Mouse (Mus musculus): ENCODE data around the gene Kcnc3. TPM values are rescaled to one million over a fixed set of nuclear protein-coding genes. Genes with fewer than 3 reads are reported as not detected.

The Kcnc3 gene
- 10 to 100 TPM; 31.0 to 33.0 TPM for total RNA-seq (2021)

- intact Hi-C loops (cut with DNase I): no loop called here
- peak; percentile 97 for DNase-seq
Measured at GRCm38 (mm10) chr7:44590402-44591347, at the start of gene Kcnc3. Kcnc3 (plus strand) TSS chr7:44590664.

- no peak for DNase-seq
- intact Hi-C loops (cut with DNase I): no loop called here
Measured at GRCm38 (mm10) chr7:44542555-44542954, 47.9 kb upstream of the Kcnc3 start.

- intact Hi-C loops (cut with DNase I): no loop called here
- no peak for DNase-seq
Measured at GRCm38 (mm10) chr7:44543071-44543470, 47.4 kb upstream of the Kcnc3 start.

DNA sequence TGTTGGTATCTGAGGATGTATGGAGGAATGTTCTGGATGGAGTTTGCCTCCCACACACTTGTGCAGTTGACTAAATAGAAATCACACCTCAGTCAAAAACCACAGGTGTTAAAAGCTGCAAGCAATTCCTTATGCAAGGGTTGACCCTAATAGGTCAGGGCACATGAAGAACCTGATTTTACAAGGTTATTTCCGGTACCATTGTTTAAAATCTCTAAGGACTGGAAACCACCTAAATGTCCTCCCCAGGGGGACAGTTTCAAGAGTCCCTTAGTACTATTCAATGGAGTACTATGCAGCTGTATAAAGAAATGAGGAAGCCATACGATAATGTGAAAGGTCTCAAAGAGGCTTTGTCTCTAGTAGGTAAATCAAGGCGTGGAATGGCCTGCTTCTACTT lies 44.2 kb upstream of the Kcnc3 start:
- intact Hi-C loops (cut with DNase I): no loop called here
- no peak for DNase-seq

DNA sequence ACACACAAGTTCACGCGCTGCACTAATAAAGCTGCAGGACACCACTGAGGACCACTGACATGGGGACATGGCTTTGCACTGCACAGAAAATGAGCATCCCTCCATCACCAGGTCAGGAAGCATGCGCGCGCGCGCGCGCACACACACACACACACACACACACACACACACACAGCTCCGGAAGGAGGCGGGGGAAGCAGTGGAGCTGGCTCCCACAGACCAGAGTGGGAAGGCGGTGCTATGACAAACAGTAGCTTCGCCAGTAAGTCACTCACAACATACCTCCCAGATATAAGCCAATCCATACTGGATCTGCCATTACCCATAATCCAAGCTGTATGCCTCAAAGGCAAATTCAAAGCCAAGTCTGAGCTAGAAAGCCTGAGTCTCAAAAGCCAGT lies 43.4 kb upstream of the Kcnc3 start:
- no peak for DNase-seq
- intact Hi-C loops (cut with DNase I): no loop called here

DNA sequence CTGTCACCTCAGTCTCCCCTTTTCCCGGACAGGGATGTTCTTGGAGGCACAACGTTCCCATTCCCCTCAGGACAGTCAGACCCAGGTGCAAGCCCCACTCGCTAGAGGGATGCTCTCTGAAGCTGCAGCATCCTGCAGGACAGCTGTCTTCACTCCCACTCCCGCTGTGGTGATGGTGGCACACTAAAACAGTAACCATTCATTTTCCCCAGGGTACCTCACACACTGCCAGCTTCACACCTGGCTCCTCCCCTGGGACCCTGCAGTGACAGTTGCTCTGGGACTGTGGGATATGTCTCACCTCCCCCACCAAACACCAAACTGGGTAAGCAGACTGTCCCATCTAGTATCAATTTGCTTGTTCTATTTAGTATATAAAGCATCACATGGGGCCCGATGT lies 42.7 kb upstream of the Kcnc3 start:
- intact Hi-C loops (cut with DNase I): no loop called here
- DNase-seq: peak; percentile 51

DNA sequence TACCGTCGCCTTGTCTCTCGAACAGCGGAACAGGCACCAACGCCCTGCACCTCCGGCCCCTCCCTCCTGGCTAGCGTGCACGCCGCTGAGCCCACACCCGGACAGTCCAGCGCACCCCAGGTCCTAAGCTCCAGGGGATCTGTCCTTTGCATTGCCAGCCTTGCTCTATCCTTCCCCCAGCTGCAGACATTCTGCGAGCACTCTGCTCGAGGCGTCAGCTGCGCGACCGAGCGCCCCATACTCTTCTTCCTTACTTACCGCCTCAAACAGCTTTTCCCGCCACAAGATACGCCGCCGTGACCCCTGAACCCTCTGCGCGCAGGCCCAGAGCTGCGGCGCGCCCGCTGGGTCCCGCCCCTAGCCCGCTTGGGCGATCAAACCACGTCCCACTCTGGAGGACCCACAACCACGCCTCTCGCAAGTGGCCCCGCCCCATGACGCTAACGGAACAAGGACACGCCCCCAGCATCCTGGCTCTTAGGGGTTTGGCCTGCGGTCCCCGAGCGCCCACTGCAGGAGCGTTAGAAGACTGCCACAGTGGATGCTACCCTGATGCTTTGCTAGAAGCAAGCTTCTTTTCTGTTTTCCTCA lies 41.9 kb upstream of the Kcnc3 start, which contains the start of gene Pold1:
Pold1 (minus strand) TSS at position 353 of the 591 bp plus-strand sequence.
- peak; percentile 100 for DNase-seq
- intact Hi-C loops (cut with DNase I): no loop called here

- intact Hi-C loops (cut with DNase I): no loop called here
Measured at GRCm38 (mm10) chr7:44549621-44550408, 40.6 kb upstream of the Kcnc3 start.

DNA sequence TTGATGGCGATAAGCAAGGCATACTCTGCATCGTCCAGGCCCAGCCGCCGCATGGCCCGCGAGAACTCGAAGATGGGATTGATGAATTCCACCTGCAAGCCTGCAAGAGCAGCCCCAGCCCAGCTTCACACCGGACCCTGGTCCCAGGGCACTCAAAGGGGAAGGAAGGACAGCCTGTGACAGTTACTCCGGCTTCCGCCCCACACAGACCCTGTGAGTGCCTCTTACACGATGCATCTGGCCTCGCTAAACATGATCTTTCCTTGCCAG lies 40.1 kb upstream of the Kcnc3 start:
- intact Hi-C loops (cut with DNase I): no loop called here
- DNase-seq: no peak

More at GRCm38 (mm10) chr7:44549621-44550408, 40.6 kb upstream of the Kcnc3 start:
- no peak for DNase-seq

- intact Hi-C loops (cut with DNase I): no loop called here
- no peak for DNase-seq
Measured at GRCm38 (mm10) chr7:44551301-44551700, 39.2 kb upstream of the Kcnc3 start.

- intact Hi-C loops (cut with DNase I): no loop called here
- no peak for DNase-seq
Measured at GRCm38 (mm10) chr7:44551731-44552130, 38.7 kb upstream of the Kcnc3 start.

GRCm38 (mm10) chr7:44552141-44552908 lies 38.1 kb upstream of the Kcnc3 start:
- no peak for DNase-seq
- intact Hi-C loops (cut with DNase I): no loop called here

GRCm38 (mm10) chr7:44553196-44553764 lies 37.2 kb upstream of the Kcnc3 start:
- intact Hi-C loops (cut with DNase I): no loop called here

DNA sequence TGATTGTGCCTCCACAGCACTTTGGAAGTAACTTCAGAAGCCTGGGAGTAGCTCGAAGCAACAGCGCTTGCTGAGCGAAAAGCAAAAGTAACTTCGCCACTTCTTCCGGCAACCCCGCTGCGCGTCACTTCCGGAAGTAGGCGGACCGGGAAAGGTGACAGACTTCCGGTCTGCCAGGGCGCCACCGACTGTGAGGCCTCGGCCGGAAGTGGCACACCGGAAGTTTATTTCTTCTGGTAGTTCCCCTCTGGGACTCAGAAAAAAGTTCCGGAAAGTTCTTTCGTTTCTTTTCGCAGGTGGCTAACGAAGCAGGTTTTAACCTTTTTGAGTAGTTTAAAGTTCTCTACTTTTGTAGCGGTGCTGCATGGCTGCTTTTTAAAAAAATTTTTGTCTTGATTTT lies 36.6 kb upstream of the Kcnc3 start, which contains the start of gene Nr1h2:
Nr1h2 (minus strand) TSS at position 126 of the 400 bp plus-strand sequence.
- peak; percentile 97 for DNase-seq
- intact Hi-C loops (cut with DNase I): no loop called here

More at GRCm38 (mm10) chr7:44553196-44553764, 37.2 kb upstream of the Kcnc3 start:
- DNase-seq: peak; percentile 94

DNA sequence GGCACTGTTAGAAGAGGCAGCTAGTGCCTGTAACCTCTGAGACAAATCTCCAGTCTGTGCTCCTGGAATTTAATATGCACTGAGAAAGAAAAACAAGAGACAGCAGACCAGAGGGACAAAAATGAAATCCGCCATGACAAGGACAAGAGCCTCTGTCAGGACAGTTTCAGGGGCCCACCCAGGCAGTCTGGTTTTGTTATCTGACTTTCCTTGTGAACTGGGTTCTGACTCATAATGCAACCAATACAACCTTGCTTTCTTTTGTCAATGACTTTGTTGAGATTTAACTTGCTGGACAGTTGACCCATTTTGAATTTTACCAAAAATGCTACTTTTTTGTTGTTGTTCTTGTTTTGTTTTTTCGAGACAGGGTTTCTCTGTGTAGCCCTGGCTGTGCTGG lies 32.8 kb upstream of the Kcnc3 start:
- intact Hi-C loops (cut with DNase I): no loop called here
- DNase-seq: no peak

DNA sequence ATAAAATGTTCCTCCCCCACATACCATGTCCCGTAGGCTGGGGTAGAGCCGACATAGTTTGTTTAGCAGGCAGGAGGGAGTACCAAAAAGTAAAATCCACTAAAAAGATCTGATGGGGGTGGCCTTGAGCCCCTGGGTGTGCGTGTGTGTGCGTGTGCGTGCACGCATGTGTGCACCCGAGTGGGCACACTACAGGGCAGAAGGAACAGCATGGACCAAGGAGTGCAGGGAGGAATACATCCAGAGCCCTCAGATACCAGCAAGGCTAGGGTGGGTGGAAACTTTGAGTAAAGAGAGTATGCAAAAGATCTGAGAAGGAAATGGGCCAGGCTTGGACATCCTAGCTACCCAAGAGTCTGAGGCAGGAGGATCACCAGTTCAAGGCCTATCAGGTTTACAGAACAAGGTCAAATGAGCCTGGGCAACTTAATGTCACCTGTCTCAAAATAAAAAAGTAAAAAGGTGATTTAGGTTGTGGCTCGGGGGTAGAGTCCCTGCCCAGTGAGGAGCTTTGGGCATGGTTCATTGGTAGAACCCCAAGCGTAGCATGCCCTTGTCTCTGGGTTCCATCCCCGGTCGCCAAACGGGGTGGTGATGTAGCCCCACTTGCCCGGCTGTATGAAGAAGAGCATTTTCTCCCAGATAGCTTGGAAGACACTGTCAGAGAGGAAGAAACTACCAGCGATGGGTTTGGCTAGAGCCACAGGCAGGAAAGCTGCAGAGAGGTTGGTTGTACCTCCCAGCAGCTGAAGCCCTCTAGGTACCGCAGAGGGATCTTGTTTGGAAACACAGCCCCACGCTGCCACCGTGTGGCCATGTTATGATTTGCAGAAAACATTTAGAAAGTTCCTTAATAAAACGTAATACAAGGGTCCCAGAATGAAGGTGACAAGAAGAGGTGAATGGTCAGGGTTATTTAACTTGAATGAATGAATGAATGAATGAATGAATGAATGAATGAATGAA lies 29.7 kb upstream of the Kcnc3 start:
- intact Hi-C loops (cut with DNase I): loop anchor here (10.0 kb wide), 1 partner anchor 46 kb away; no protein-coding TSS in a partner anchor
- peak; percentile 88 for DNase-seq

GRCm38 (mm10) chr7:44563284-44563683 lies 27.2 kb upstream of the Kcnc3 start:
- intact Hi-C loops (cut with DNase I): loop anchor here (10.0 kb wide), 1 partner anchor 48 kb away; no protein-coding TSS in a partner anchor
- DNase-seq: no peak

GRCm38 (mm10) chr7:44564486-44564885 lies 26.0 kb upstream of the Kcnc3 start:
- intact Hi-C loops (cut with DNase I): loop anchor here (10.0 kb wide), 1 partner anchor 50 kb away; no protein-coding TSS in a partner anchor
- DNase-seq: no peak

DNA sequence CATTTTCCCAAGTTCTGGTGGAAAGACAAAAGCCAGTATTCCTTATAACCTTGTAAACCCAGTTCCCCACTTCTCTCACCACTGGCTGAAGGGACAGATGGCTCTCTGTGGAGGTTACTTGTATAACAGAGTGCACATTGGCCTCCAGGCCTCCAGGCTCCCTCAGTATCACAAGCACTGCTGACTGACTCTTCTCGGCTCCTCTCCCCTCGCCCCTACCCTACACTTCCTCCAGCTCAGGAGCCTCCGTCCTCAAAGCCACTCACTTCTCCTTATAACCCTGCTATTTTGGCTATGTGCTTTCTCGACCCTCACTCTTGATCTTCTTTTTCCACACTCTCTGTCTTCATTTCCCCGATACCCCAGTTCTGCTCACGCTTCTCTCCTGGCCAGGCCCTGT lies 25.1 kb upstream of the Kcnc3 start:
- no peak for DNase-seq
- intact Hi-C loops (cut with DNase I): loop anchor here (10.0 kb wide), 1 partner anchor 51 kb away; no protein-coding TSS in a partner anchor
